Mouse (Mus musculus): ENCODE measurements around the gene Kmt5b.

- TF ChIP-seq CTCF (IDR thresholded peaks at IDR 0.05; ENCODE audit: control insufficient read depth, insufficient read depth, low read length) (no peak), POLR2A (IDR thresholded peaks at IDR 0.05; ENCODE audit: borderline replicate concordance, control insufficient read depth, low read depth, low read length) (no peak)
Measured at GRCm38 (mm10) chr19:3845339-3845738, 78.1 kb downstream of the Kmt5b start.

Data from bone marrow, adult 2 months (tissue).